Mouse (Mus musculus): Measurements from ENCODE around the gene Zfand3.

DNA sequence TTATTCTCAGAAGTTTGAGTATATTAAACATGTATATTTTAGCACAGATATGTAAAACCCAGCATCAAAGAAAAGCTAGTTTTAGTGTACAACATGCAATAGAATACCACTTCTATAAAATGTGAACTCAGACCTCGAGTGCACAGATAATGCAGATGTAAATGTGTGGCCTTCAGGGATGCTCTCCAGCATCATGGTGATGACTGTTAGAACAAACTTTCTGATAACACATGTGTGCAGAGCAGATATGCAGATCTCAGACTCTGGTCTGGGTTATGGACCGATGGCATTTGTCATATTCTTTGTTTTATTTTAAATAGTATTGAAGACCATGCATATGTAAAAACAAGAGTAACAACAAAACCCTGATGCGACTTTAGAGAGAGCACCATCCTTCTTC, 117.7 kb downstream of the Zfand3 start:
- TF ChIP-seq CTCF (IDR thresholded peaks at IDR 0.05; ENCODE audit: insufficient read depth, low read depth, low read length), result no peak
- no peak for TF ChIP-seq POLR2A (IDR thresholded peaks at IDR 0.05; ENCODE audit: insufficient read depth, low read depth, low read length)

All from olfactory bulb, adult 2 months (tissue).